Mouse (Mus musculus) myocyte (in vitro differentiated cells): ENCODE data around the gene Ptprt.

ENCODE experiments used
- CEBPB ChIP-seq: IDR thresholded peaks from 2 replicates; pipeline ENCODE4 v1.6.1; 2011; ENCODE audit warnings: mild to moderate bottlenecking, moderate library complexity; ENCODE audit not compliant: poor library complexity, insufficient read depth, severe bottlenecking
- E2F4 ChIP-seq: IDR thresholded peaks from one replicate; pipeline ENCODE4 v1.6.1; 2011; ENCODE audit warnings: mild to moderate bottlenecking, control low read depth, moderate library complexity; ENCODE audit not compliant: insufficient read depth
- MAX ChIP-seq: IDR thresholded peaks from one replicate; pipeline ENCODE4 v1.6.1; 2011; ENCODE audit warnings: low read depth, mild to moderate bottlenecking, control low read depth
- MYOD1 ChIP-seq, 3 experiments: IDR thresholded peaks; one replicate each; pipeline ENCODE4 v1.6.1; 2011; ENCODE audit warnings: control low read depth in 2 of 3, low read depth in 2 of 3, mild to moderate bottlenecking in 2 of 3, moderate library complexity in 1 of 3; ENCODE audit not compliant: insufficient read length in 2 of 3, control insufficient read depth in 1 of 3
- MYOG ChIP-seq, 3 experiments: IDR thresholded peaks; one replicate each; pipeline ENCODE4 v1.6.1; 2011; ENCODE audit warnings: control low read depth in 2 of 3, low read depth in 2 of 3, mild to moderate bottlenecking in 2 of 3; ENCODE audit not compliant: insufficient read length in 2 of 3, control insufficient read depth in 1 of 3, insufficient read depth in 1 of 3
- POLR2A ChIP-seq: IDR thresholded peaks from one replicate; pipeline ENCODE4 v1.6.1; 2011; ENCODE audit warnings: low read depth, mild to moderate bottlenecking, control low read depth, moderate library complexity; ENCODE audit not compliant: insufficient read length
- POLR2AphosphoS2 ChIP-seq: IDR thresholded peaks from one replicate; pipeline ENCODE4 v1.6.1; 2011; ENCODE audit warnings: low read depth, control low read depth; ENCODE audit not compliant: insufficient read length
- TCF12 ChIP-seq: IDR thresholded peaks from one replicate; pipeline ENCODE4 v1.6.1; 2011; ENCODE audit warnings: mild to moderate bottlenecking, control low read depth; ENCODE audit not compliant: poor library complexity, insufficient read depth, severe bottlenecking
- TCF3 ChIP-seq: IDR thresholded peaks from one replicate; pipeline ENCODE4 v1.6.1; 2011; ENCODE audit warnings: low read depth, control low read depth; ENCODE audit not compliant: insufficient read length
- USF1 ChIP-seq: IDR thresholded peaks from one replicate; pipeline ENCODE4 v1.6.1; 2011; ENCODE audit warnings: low read depth, mild to moderate bottlenecking, control low read depth, moderate library complexity

- TF ChIP-seq POLR2AphosphoS2 (no peak), CEBPB (no peak), MAX (no peak), POLR2A (no peak), USF1 (no peak), MYOG (IDR thresholded peaks at IDR 0.05; ENCODE audit: control insufficient read depth in 1 of 3, insufficient read depth in 1 of 3, insufficient read length in 2 of 3, low read depth in 2 of 3) (no peak), MYOD1 (IDR thresholded peaks at IDR 0.05; ENCODE audit: control insufficient read depth in 1 of 3, insufficient read length in 2 of 3, low read depth in 2 of 3) (no peak), E2F4 (no peak), TCF12 (no peak), TCF3 (no peak)
Observed at GRCm38 (mm10) chr2:161704811-161705210, 956.1 kb downstream of the Ptprt start.
